Mouse (Mus musculus): ENCODE measurements around the gene Zmat5. TPM values are rescaled to one million over a fixed set of nuclear protein-coding genes. Genes with fewer than 3 reads are reported as not detected.

Gene Zmat5
- polyA plus RNA-seq, 2 experiments, result 15.5 to 25.7 TPM

GRCm38 (mm10) chr11:4769293-4769692 is 64.8 kb downstream of the Zmat5 start:
- H3K4me1 ChIP-seq (replicated peaks; ENCODE audit: control insufficient read depth in 2 of 2, insufficient read depth in 2 of 2, low read length in 1 of 2), result no peaks in the 10 kb centered on the region
- no peak overlapping the region for H3K4me3 ChIP-seq (ENCODE audit: insufficient read depth in 1 of 2, low read depth in 2 of 2, low read length in 2 of 2)
- TF ChIP-seq EP300 (IDR thresholded peaks at IDR 0.05; ENCODE audit: low read depth) (no peak), CTCF (IDR thresholded peaks at IDR 0.05; ENCODE audit: low read depth) (no peak)
- no peak for ATAC-seq (ENCODE audit: insufficient read depth)
- no peaks in the 10 kb centered on the region for H3K36me3 ChIP-seq (replicated peaks; ENCODE audit: control insufficient read depth, insufficient read depth, low read depth)
- no peak overlapping the region for H3K9ac ChIP-seq (replicated peaks)
- DNase-seq (ENCODE audit: low read depth in 3 of 3, low spot score in 3 of 3), result no peak
- no peak overlapping the region for H3K4me2 ChIP-seq (ENCODE audit: low read depth)
- H3K9me3 ChIP-seq (ENCODE audit: control insufficient read depth, low read length), result no peaks in the 10 kb centered on the region
- no peak overlapping the region for H3K27ac ChIP-seq
- WGBS (ENCODE audit: insufficient replicate concordance), result 73% methylated on average over 7 of the region's 7 CpGs
- H3K27me3 ChIP-seq (ENCODE audit: control insufficient read depth, insufficient read depth, low read length), result no peaks in the 10 kb centered on the region

GRCm38 (mm10) chr11:4769881-4770280 is 65.4 kb downstream of the Zmat5 start:
- Histone ChIP-seq H3K4me3 (ENCODE audit: insufficient read depth in 1 of 2, low read depth in 2 of 2, low read length in 2 of 2) (no peak overlapping the region), H3K4me2 (ENCODE audit: low read depth) (no peak overlapping the region), H3K27me3 (ENCODE audit: control insufficient read depth, insufficient read depth, low read length) (no peaks in the 10 kb centered on the region), H3K27ac (no peak overlapping the region), H3K36me3 (replicated peaks; ENCODE audit: control insufficient read depth, insufficient read depth, low read depth) (no peaks in the 10 kb centered on the region), H3K9ac (replicated peaks) (no peak overlapping the region), H3K9me3 (ENCODE audit: control insufficient read depth, low read length) (no peaks in the 10 kb centered on the region), H3K4me1 (replicated peaks; ENCODE audit: control insufficient read depth in 2 of 2, insufficient read depth in 2 of 2, low read length in 1 of 2) (no peaks in the 10 kb centered on the region)
- ATAC-seq (ENCODE audit: insufficient read depth) (no peak), DNase-seq (ENCODE audit: low read depth in 3 of 3, low spot score in 3 of 3) (no peak)
- no peak for TF ChIP-seq EP300 (IDR thresholded peaks at IDR 0.05; ENCODE audit: low read depth)
- WGBS (ENCODE audit: insufficient replicate concordance), result 82% methylated on average over 6 of the region's 6 CpGs

GRCm38 (mm10) chr11:4771756-4772155 is 67.3 kb downstream of the Zmat5 start:
- Histone ChIP-seq H3K9ac (replicated peaks) (no peak overlapping the region), H3K4me1 (replicated peaks; ENCODE audit: control insufficient read depth in 2 of 2, insufficient read depth in 2 of 2, low read length in 1 of 2) (no peaks in the 10 kb centered on the region), H3K4me2 (ENCODE audit: low read depth) (no peak overlapping the region), H3K36me3 (replicated peaks; ENCODE audit: control insufficient read depth, insufficient read depth, low read depth) (no peaks in the 10 kb centered on the region), H3K4me3 (ENCODE audit: insufficient read depth in 1 of 2, low read depth in 2 of 2, low read length in 2 of 2) (no peak overlapping the region), H3K27me3 (ENCODE audit: control insufficient read depth, insufficient read depth, low read length) (no peaks in the 10 kb centered on the region), H3K9me3 (ENCODE audit: control insufficient read depth, low read length) (no peaks in the 10 kb centered on the region), H3K27ac (no peak overlapping the region)
- DNase-seq (ENCODE audit: low read depth in 3 of 3, low spot score in 3 of 3) (no peak), ATAC-seq (ENCODE audit: insufficient read depth) (no peak)
- no peak for TF ChIP-seq EP300 (IDR thresholded peaks at IDR 0.05; ENCODE audit: low read depth)
- TF ChIP-seq CTCF (IDR thresholded peaks at IDR 0.05; ENCODE audit: low read depth), result no peak
- 71% methylated on average over 7 of the region's 7 CpGs for WGBS (ENCODE audit: insufficient replicate concordance)

GRCm38 (mm10) chr11:4772925-4773324 is 68.4 kb downstream of the Zmat5 start:
- DNase-seq (ENCODE audit: low read depth in 3 of 3, low spot score in 3 of 3) (peak; percentile 26 to 42 (median 28)), ATAC-seq (ENCODE audit: insufficient read depth) (no peak)
- Histone ChIP-seq H3K4me1 (replicated peaks; ENCODE audit: control insufficient read depth in 2 of 2, insufficient read depth in 2 of 2, low read length in 1 of 2) (no peaks in the 10 kb centered on the region), H3K9me3 (ENCODE audit: control insufficient read depth, low read length) (no peaks in the 10 kb centered on the region), H3K4me2 (ENCODE audit: low read depth) (no peak overlapping the region), H3K9ac (replicated peaks) (no peak overlapping the region), H3K36me3 (replicated peaks; ENCODE audit: control insufficient read depth, insufficient read depth, low read depth) (no peaks in the 10 kb centered on the region), H3K27ac (no peak overlapping the region), H3K4me3 (ENCODE audit: insufficient read depth in 1 of 2, low read depth in 2 of 2, low read length in 2 of 2) (no peak overlapping the region), H3K27me3 (ENCODE audit: control insufficient read depth, insufficient read depth, low read length) (no peaks in the 10 kb centered on the region)
- TF ChIP-seq CTCF (IDR thresholded peaks at IDR 0.05; ENCODE audit: low read depth) (peak; percentile 81), EP300 (IDR thresholded peaks at IDR 0.05; ENCODE audit: low read depth) (no peak)
- 28% methylated on average over 3 of the region's 3 CpGs for WGBS (ENCODE audit: insufficient replicate concordance)

- H3K4me1 ChIP-seq (replicated peaks; ENCODE audit: control insufficient read depth in 2 of 2, insufficient read depth in 2 of 2, low read length in 1 of 2), result no peaks in the 10 kb centered on the region
- no peak overlapping the region for H3K9ac ChIP-seq (replicated peaks)
- no peak overlapping the region for H3K4me2 ChIP-seq (ENCODE audit: low read depth)
- H3K4me3 ChIP-seq (ENCODE audit: insufficient read depth in 1 of 2, low read depth in 2 of 2, low read length in 2 of 2), result no peak overlapping the region
- no peaks in the 10 kb centered on the region for H3K27me3 ChIP-seq (ENCODE audit: control insufficient read depth, insufficient read depth, low read length)
- no peak for ATAC-seq (ENCODE audit: insufficient read depth)
- H3K36me3 ChIP-seq (replicated peaks; ENCODE audit: control insufficient read depth, insufficient read depth, low read depth), result no peaks in the 10 kb centered on the region
- H3K27ac ChIP-seq, result no peak overlapping the region
- 72% methylated on average over 3 of the region's 3 CpGs for WGBS (ENCODE audit: insufficient replicate concordance)
- no peak for DNase-seq (ENCODE audit: low read depth in 3 of 3, low spot score in 3 of 3)
- TF ChIP-seq CTCF (IDR thresholded peaks at IDR 0.05; ENCODE audit: low read depth), result no peak
- TF ChIP-seq EP300 (IDR thresholded peaks at IDR 0.05; ENCODE audit: low read depth), result no peak
- H3K9me3 ChIP-seq (ENCODE audit: control insufficient read depth, low read length), result no peaks in the 10 kb centered on the region
Observed at GRCm38 (mm10) chr11:4780927-4781326, 76.4 kb downstream of the Zmat5 start.
